Mouse (Mus musculus) liver, embryonic 11.5 days (tissue): ENCODE measurements around the gene Cdadc1. TPM values are rescaled to one million over a fixed set of nuclear protein-coding genes. Genes with fewer than 3 reads are reported as not detected.

Experiments used
- ATAC-seq: fragments of 200-750 bp; cut with Nextera tagmentation; replicated peaks from 2 replicates; pipeline ENCODE4 v1.8.0; 2017; ENCODE audit warnings: moderate number of reproducible peaks, mild to moderate bottlenecking, moderate TSS enrichment, moderate library complexity; ENCODE audit not compliant: low FRiP score
- DNase-seq: peaks from one replicate; pipeline ENCODE4 v3.0.0-alpha.2; 2017; ENCODE audit warnings: low spot score
- H3K27ac ChIP-seq: fragments of 300-500 bp; sonication (generic); 2 replicates; pipeline ENCODE4 v1.5.1; 2014; ENCODE audit warnings: mild to moderate bottlenecking, low read depth, low read length, control low read depth
- H3K27me3 ChIP-seq: fragments of 300-500 bp; sonication (generic); replicated peaks from 2 replicates; pipeline ENCODE4 v1.6.1; 2014; ENCODE audit warnings: low read length, mixed read lengths; ENCODE audit not compliant: control insufficient read depth, insufficient read depth
- H3K36me3 ChIP-seq: fragments of 300-500 bp; sonication (generic); 2 replicates; pipeline ENCODE4 v1.6.1; 2014; ENCODE audit warnings: mild to moderate bottlenecking, low read length, moderate library complexity, mixed read lengths; ENCODE audit not compliant: control insufficient read depth, insufficient read depth
- H3K4me1 ChIP-seq: fragments of 300-500 bp; sonication (generic); replicated peaks from 2 replicates; pipeline ENCODE4 v1.6.1; 2014; ENCODE audit warnings: low read length, mixed read lengths; ENCODE audit not compliant: control insufficient read depth, insufficient read depth
- H3K4me2 ChIP-seq: fragments of 300-500 bp; sonication (generic); 2 replicates; pipeline ENCODE4 v1.6.1; 2014; ENCODE audit warnings: mild to moderate bottlenecking, control low read depth, moderate library complexity
- H3K4me3 ChIP-seq: fragments of 300-500 bp; sonication (generic); 2 replicates; pipeline ENCODE4 v1.5.1; 2014; ENCODE audit warnings: low read depth, low read length, control low read depth
- H3K9ac ChIP-seq: fragments of 300-500 bp; sonication (generic); 2 replicates; pipeline ENCODE4 v1.6.1; 2014; ENCODE audit warnings: low read depth, low read length, control low read depth
- H3K9me3 ChIP-seq: fragments of 300-500 bp; sonication (generic); 2 replicates; pipeline ENCODE4 v1.6.1; 2016; ENCODE audit warnings: low read length, inconsistent platforms, mixed read lengths; ENCODE audit not compliant: control insufficient read depth
- WGBS: fragments of 180-500 bp; shearing (Covaris S2); extraction: QIAGEN DNeasy Blood & Tissue Kit; methylation state at CpG from one replicate; pipeline ENCODE4 v1.1.7; 2014; 5-methylcytosine and 5-hydroxymethylcytosine counted together
- polyA plus RNA-seq: library from polyadenylated mRNA; unstranded; fragments of >200 nt; fragmentation: Nextera tagmentation; extraction: Ambion mirVana; gene quantifications from 2 replicates; pipeline ENCODE4 v1.2.1, GENCODE M21; 2014

Cdadc1 gene
- polyA plus RNA-seq, 1 experiment from 2014 or later = 25.8 TPM

DNA sequence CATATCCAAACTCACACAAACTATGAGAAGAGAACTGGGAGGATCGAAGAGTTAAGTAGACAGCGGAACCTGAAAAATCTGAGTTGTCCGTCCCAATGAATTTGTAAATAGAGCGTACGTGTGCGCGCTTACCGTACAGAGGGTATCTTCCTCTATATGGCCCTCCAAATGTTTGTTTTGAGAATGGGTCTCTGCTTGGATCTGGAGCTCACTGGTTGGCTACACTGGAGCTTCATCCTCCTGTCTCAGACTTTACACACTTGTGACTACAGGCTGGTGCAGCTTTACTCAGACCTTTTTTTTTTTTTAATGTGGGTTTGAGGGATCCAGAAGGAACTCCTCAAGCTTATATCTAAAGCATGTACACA is 485 bp upstream of the Cdadc1 start:
- Histone ChIP-seq H3K9ac (peak overlapping the region; percentile 86), H3K4me3 (peak overlapping the region; percentile 90), H3K36me3 (no peaks in the 10 kb centered on the region; the same call in 1 of the 2 replicates), H3K9me3 (no peaks in the 10 kb centered on the region), H3K27me3 (no peaks in the 10 kb centered on the region), H3K4me2 (peak overlapping the region; percentile 81), H3K4me1 (peaks cover 8% of the 10 kb centered on the region), H3K27ac (no peak overlapping the region; the same call in 1 of the 2 replicates)
- WGBS = 3% methylated on average over 8 of the region's 8 CpGs
- no peak for DNase-seq
- ATAC-seq = peak; percentile 19; the same call in 1 of the 2 replicates

DNA sequence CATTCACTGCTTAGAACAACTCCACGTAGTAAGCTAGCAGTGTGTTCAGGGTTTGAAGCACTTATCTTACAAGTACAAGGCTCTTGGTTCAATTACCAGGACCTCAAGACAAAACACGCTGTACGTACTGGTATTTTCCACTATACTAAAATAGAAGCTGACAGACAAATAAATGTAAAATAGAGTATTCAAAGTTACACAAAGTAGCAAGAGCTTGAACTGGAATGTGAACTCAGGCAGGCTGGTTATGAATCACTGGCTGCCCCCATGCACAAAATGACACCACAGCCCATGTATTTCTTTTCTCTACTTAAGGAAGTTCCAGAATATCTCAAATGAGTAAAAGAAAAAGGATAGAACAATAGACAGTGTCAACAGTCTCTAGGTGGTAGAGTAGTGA is 2.8 kb downstream of the Cdadc1 start:
- ATAC-seq (no peak), DNase-seq (no peak)
- H3K4me3 ChIP-seq = no peak overlapping the region
- H3K27me3 ChIP-seq = no peaks in the 10 kb centered on the region
- H3K9me3 ChIP-seq = no peaks in the 10 kb centered on the region
- H3K4me2 ChIP-seq = no peak overlapping the region
- 92% methylated on average over 3 of the region's 3 CpGs for WGBS
- no peak overlapping the region for H3K27ac ChIP-seq
- H3K9ac ChIP-seq = no peak overlapping the region
- no peaks in the 10 kb centered on the region; the same call in 1 of the 2 replicates for H3K36me3 ChIP-seq
- H3K4me1 ChIP-seq = peaks cover 8% of the 10 kb centered on the region

DNA sequence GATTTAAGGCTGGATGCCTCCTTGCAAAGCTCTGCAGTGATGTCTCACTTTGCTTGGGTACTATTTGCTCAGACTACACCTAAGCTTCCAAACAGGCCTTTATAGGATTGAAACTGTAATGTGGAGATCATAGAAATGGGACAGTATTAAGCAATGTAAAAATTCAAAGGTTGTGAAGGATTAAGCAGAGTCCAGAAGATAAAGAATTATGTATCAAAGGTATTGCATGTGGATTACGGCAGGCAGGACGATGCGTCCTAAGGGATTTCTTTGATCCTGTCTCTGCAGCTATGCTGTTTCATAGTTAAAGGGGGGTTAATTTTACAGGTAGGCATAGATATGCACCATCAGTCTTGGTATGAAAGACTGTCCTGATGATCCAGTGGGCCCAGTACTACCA is 5.2 kb downstream of the Cdadc1 start:
- no peak overlapping the region for H3K4me3 ChIP-seq
- H3K36me3 ChIP-seq = peaks cover 7% of the 10 kb centered on the region; the same call in 1 of the 2 replicates
- 97% methylated on average over 3 of the region's 3 CpGs for WGBS
- ATAC-seq = no peak
- H3K9me3 ChIP-seq = no peaks in the 10 kb centered on the region
- no peak overlapping the region for H3K27ac ChIP-seq
- no peak overlapping the region for H3K9ac ChIP-seq
- no peak overlapping the region for H3K4me2 ChIP-seq
- no peaks in the 10 kb centered on the region for H3K27me3 ChIP-seq
- DNase-seq = no peak
- H3K4me1 ChIP-seq = peaks cover 8% of the 10 kb centered on the region

DNA sequence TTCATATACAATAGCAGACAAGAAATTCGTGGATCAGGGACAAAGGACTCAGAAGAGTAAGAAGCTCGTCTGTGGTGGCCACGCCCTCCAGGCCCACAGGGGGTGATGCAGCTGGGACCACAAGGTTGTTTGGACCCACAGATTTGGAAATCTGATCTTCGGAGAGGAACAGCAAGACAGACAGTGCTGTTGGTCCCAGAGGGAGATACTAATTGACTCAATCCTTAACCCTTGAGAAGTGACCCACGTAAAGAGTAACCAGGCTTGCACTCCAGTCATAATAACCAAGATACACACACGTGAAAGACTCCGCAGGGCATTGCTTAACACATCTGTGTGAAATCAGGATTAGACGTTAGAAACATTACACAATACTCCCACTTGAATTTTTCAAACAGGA is 5.9 kb downstream of the Cdadc1 start:
- Histone ChIP-seq H3K27ac (no peak overlapping the region), H3K36me3 (peaks cover 7% of the 10 kb centered on the region; the same call in 1 of the 2 replicates), H3K4me2 (no peak overlapping the region), H3K4me3 (no peak overlapping the region), H3K9ac (no peak overlapping the region), H3K4me1 (peaks cover 5% of the 10 kb centered on the region), H3K27me3 (no peaks in the 10 kb centered on the region), H3K9me3 (no peaks in the 10 kb centered on the region)
- DNase-seq = no peak
- 82% methylated on average over 8 of the region's 8 CpGs for WGBS
- no peak for ATAC-seq

DNA sequence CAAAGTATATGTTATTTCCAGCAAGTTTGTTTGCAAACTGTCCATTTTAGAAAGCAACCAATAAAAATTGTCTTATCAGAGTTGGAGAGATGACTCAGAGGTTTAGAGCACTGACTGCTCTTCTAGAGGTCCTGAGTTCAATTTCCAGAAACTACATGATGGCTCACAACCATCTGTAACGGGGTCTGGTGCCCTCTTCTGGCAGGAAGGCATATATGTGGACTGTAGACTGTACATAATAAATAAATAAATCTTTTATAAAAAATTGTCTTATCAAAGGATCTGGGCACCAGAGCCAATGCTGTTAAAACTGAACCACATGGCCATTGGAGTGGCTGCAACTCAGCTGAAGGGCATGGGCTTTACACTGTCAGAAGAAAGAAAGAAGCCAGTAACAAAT is 7.1 kb downstream of the Cdadc1 start:
- WGBS = 80% methylated on average over 1 of the region's 1 CpGs
- DNase-seq (no peak), ATAC-seq (no peak)
- H3K4me3 ChIP-seq = no peak overlapping the region
- H3K9ac ChIP-seq = no peak overlapping the region
- H3K27me3 ChIP-seq = no peaks in the 10 kb centered on the region
- H3K27ac ChIP-seq = no peak overlapping the region
- H3K4me1 ChIP-seq = no peaks in the 10 kb centered on the region
- H3K4me2 ChIP-seq = no peak overlapping the region
- no peaks in the 10 kb centered on the region for H3K9me3 ChIP-seq
- H3K36me3 ChIP-seq = peaks cover 7% of the 10 kb centered on the region; the same call in 1 of the 2 replicates

DNA sequence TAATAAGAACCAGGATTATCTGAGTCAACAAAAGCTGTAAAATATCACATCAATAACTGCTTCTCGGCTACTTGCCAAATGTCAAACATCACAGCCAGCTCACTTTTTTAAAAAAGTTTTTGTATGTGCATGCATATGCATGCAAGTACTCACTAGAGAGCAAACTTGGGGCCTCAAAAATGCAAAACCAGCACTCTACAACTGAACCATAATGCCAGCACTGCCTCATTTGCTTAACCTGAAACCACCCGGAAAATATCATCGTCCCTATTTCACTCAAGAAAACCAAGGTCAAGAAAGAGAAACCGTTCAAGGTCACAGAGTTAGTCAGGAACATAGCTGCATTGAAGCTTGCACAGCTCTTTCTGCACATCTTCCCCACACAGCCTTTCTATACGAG is 21.4 kb downstream of the Cdadc1 start:
- Histone ChIP-seq H3K27me3 (no peaks in the 10 kb centered on the region), H3K36me3 (peaks cover 13% of the 10 kb centered on the region; the same call in 1 of the 2 replicates), H3K9me3 (no peaks in the 10 kb centered on the region), H3K4me3 (no peak overlapping the region), H3K4me2 (no peak overlapping the region), H3K9ac (no peak overlapping the region), H3K4me1 (no peaks in the 10 kb centered on the region), H3K27ac (no peak overlapping the region)
- no peak for DNase-seq
- WGBS = 89% methylated on average over 5 of the region's 5 CpGs
- ATAC-seq = no peak

DNA sequence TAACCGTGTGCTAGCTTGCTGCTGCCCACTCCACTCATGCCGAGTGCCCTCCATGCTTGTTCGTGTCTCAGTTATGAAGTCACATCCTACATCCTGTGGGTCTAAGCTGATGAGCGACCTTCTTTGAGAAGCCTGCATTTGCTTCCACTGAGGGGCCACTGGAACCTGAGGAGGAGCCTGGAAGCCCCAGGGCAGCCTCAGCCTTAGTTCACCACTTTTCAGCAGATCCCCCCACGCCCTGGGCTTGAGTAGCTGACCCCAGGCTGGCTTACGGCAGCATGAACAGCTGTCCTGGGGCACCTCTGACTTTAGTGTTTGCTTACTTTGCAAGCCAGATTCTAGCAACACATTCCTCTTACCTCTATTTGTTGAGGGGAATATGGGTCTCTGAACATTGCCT is 31.0 kb downstream of the Cdadc1 start:
- Histone ChIP-seq H3K9me3 (no peaks in the 10 kb centered on the region), H3K9ac (no peak overlapping the region), H3K36me3 (peaks cover 8% of the 10 kb centered on the region), H3K27me3 (no peaks in the 10 kb centered on the region), H3K4me1 (no peaks in the 10 kb centered on the region), H3K27ac (no peak overlapping the region), H3K4me3 (no peak overlapping the region), H3K4me2 (no peak overlapping the region)
- DNase-seq (no peak), ATAC-seq (no peak)
- WGBS = 86% methylated on average over 6 of the region's 6 CpGs

DNA sequence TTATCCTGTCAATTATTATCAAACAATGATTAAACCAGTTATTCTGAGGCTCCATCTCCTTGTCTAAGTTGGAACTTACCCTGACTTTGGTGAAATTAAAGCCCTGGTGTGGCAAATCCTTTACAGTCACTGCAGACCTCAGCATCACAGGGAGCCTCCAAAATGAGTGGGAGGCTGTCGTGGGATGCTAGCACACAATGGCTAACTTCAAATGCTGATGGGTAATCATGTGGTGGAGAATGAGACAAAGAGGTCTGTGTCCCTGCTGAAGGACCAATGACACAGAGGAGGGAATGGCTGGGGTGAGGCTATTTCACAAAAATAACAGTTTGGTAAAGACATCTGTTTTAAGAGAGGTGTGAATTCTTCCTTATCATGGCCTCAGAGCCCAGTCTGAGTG is 39.9 kb downstream of the Cdadc1 start:
- WGBS = 61% methylated on average over 1 of the region's 1 CpGs
- DNase-seq = no peak

DNA sequence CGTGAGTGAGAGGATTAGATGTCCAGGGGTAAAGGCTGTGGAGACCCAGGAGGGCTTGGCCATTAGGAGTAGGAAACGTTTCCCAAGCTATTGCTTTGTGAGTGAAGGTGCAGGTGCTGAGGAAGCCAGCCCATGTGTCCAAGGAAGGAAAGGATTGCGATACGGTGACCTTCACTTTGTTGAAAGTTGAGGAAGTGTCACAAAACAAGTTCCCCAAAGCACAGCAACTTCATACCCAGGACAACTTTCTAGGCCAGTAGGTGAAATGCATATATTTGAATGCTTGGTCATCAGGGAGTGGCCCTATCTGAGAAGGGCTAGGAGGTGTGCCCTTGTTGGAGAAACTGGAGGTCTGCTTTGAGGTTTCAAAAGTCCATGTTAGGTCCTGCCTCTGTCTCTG is 40.7 kb downstream of the Cdadc1 start:
- ATAC-seq (no peak), DNase-seq (no peak)
- 71% methylated on average over 4 of the region's 4 CpGs for WGBS

More for the DNA sequence above, 39.9 kb downstream of the Cdadc1 start:
- Histone ChIP-seq H3K9ac (no peak overlapping the region), H3K36me3 (no peaks in the 10 kb centered on the region), H3K4me1 (no peaks in the 10 kb centered on the region), H3K4me3 (no peak overlapping the region), H3K27ac (no peak overlapping the region), H3K27me3 (no peaks in the 10 kb centered on the region), H3K9me3 (no peaks in the 10 kb centered on the region), H3K4me2 (no peak overlapping the region)
- ATAC-seq = no peak

More for the DNA sequence above, 40.7 kb downstream of the Cdadc1 start:
- H3K9ac ChIP-seq = no peak overlapping the region
- no peaks in the 10 kb centered on the region for H3K27me3 ChIP-seq
- H3K36me3 ChIP-seq = no peaks in the 10 kb centered on the region
- no peak overlapping the region for H3K4me2 ChIP-seq
- H3K4me3 ChIP-seq = no peak overlapping the region
- H3K4me1 ChIP-seq = no peaks in the 10 kb centered on the region
- no peak overlapping the region for H3K27ac ChIP-seq
- H3K9me3 ChIP-seq = no peaks in the 10 kb centered on the region
